Mouse (Mus musculus): ENCODE data around the gene Zfp385c. TPM values are rescaled to one million over a fixed set of nuclear protein-coding genes. Genes with fewer than 3 reads are reported as not detected.
"Not testable (repeated sequence)": the region's sequence is repeated elsewhere in the genome, so short reads cannot be mapped to it uniquely, and the experiment has no call there.

Zfp385c gene
- polyA plus RNA-seq, 1 experiment from 2014 or later: 0.34 TPM

- no peak for ATAC-seq (ENCODE audit: low FRiP score, low read depth)
- no peak overlapping the region for H3K4me3 ChIP-seq
- no peak overlapping the region for H3K9ac ChIP-seq (replicated peaks)
- no peak overlapping the region for H3K27ac ChIP-seq (replicated peaks)
- H3K27me3 ChIP-seq: no peaks in the 10 kb centered on the region
- H3K36me3 ChIP-seq: no peaks in the 10 kb centered on the region
- no peaks in the 10 kb centered on the region for H3K9me3 ChIP-seq
- whole genome bisulfite sequencing: 72% methylated on average over 5 of the region's 5 CpGs
- no peaks in the 10 kb centered on the region for H3K4me1 ChIP-seq
- H3K4me2 ChIP-seq (replicated peaks): no peak overlapping the region
These were observed 9.7 kb downstream of the Zfp385c start for GRCm38 (mm10) chr11:100682526-100682925.

- Histone ChIP-seq H3K4me1 (no peaks in the 10 kb centered on the region), H3K36me3 (no peaks in the 10 kb centered on the region), H3K9ac (replicated peaks) (no peak overlapping the region), H3K9me3 (no peaks in the 10 kb centered on the region), H3K4me3 (no peak overlapping the region), H3K4me2 (replicated peaks) (no peak overlapping the region), H3K27ac (replicated peaks) (no peak overlapping the region), H3K27me3 (no peaks in the 10 kb centered on the region)
- ATAC-seq (ENCODE audit: low FRiP score, low read depth): no peak
- 78% methylated on average over 5 of the region's 5 CpGs for WGBS
These were observed 10.4 kb downstream of the Zfp385c start for GRCm38 (mm10) chr11:100681826-100682225.

- WGBS: 53% methylated on average over 7 of the region's 7 CpGs
- Histone ChIP-seq H3K4me3 (no peak overlapping the region), H3K27me3 (peaks cover 17% of the 10 kb centered on the region), H3K9ac (replicated peaks) (no peak overlapping the region), H3K9me3 (no peaks in the 10 kb centered on the region), H3K27ac (replicated peaks) (no peak overlapping the region), H3K4me1 (peaks cover 7% of the 10 kb centered on the region), H3K36me3 (no peaks in the 10 kb centered on the region), H3K4me2 (replicated peaks) (no peak overlapping the region)
- no peak for ATAC-seq (ENCODE audit: low FRiP score, low read depth)
These were observed 14.4 kb downstream of the Zfp385c start for GRCm38 (mm10) chr11:100677810-100678209.

- ATAC-seq (ENCODE audit: low FRiP score, low read depth): no peak
- H3K9me3 ChIP-seq: no peaks in the 10 kb centered on the region
- no peaks in the 10 kb centered on the region for H3K36me3 ChIP-seq
- peaks cover 7% of the 10 kb centered on the region for H3K4me1 ChIP-seq
- peak overlapping the region; percentile 37; the same call in 1 of the 2 replicates for H3K9ac ChIP-seq (replicated peaks)
- peak overlapping the region; percentile 12 for H3K4me3 ChIP-seq
- H3K4me2 ChIP-seq (replicated peaks): peak overlapping the region; percentile 44
- no peak overlapping the region for H3K27ac ChIP-seq (replicated peaks)
- under 1% methylated on average over 23 of the region's 23 CpGs for WGBS
- H3K27me3 ChIP-seq: peaks cover 27% of the 10 kb centered on the region
These were observed 19.1 kb downstream of the Zfp385c start for GRCm38 (mm10) chr11:100673169-100673568.

GRCm38 (mm10) chr11:100671956-100672355 is 20.3 kb downstream of the Zfp385c start:
- peaks cover 7% of the 10 kb centered on the region for H3K4me1 ChIP-seq
- WGBS: 93% methylated on average over 2 of the region's 2 CpGs
- H3K27ac ChIP-seq (replicated peaks): no peak overlapping the region
- H3K9ac ChIP-seq (replicated peaks): no peak overlapping the region
- no peak for ATAC-seq (ENCODE audit: low FRiP score, low read depth)
- H3K36me3 ChIP-seq: no peaks in the 10 kb centered on the region
- H3K4me2 ChIP-seq (replicated peaks): no peak overlapping the region
- H3K27me3 ChIP-seq: peaks cover 27% of the 10 kb centered on the region
- H3K9me3 ChIP-seq: no peaks in the 10 kb centered on the region
- no peak overlapping the region for H3K4me3 ChIP-seq

GRCm38 (mm10) chr11:100671049-100671448 is 21.2 kb downstream of the Zfp385c start:
- H3K4me2 ChIP-seq (replicated peaks): no peak overlapping the region
- H3K36me3 ChIP-seq: no peaks in the 10 kb centered on the region
- no peak overlapping the region for H3K4me3 ChIP-seq
- 83% methylated on average over 1 of the region's 1 CpGs for WGBS
- H3K9ac ChIP-seq (replicated peaks): no peak overlapping the region
- no peak overlapping the region for H3K27ac ChIP-seq (replicated peaks)
- H3K4me1 ChIP-seq: peaks cover 7% of the 10 kb centered on the region
- H3K27me3 ChIP-seq: peaks cover 27% of the 10 kb centered on the region
- no peak for ATAC-seq (ENCODE audit: low FRiP score, low read depth)
- H3K9me3 ChIP-seq: no peaks in the 10 kb centered on the region

GRCm38 (mm10) chr11:100659806-100660205 is 32.4 kb downstream of the Zfp385c start:
- H3K4me3 ChIP-seq: no peak overlapping the region
- H3K36me3 ChIP-seq: no peaks in the 10 kb centered on the region
- H3K4me1 ChIP-seq: peaks cover 6% of the 10 kb centered on the region; the same call in 1 of the 2 replicates
- H3K27me3 ChIP-seq: no peaks in the 10 kb centered on the region
- 79% methylated on average over 10 of the region's 10 CpGs for WGBS
- H3K4me2 ChIP-seq (replicated peaks): no peak overlapping the region
- no peak overlapping the region for H3K27ac ChIP-seq (replicated peaks)
- H3K9me3 ChIP-seq: no peaks in the 10 kb centered on the region
- H3K9ac ChIP-seq (replicated peaks): no peak overlapping the region
- no peak for ATAC-seq (ENCODE audit: low FRiP score, low read depth)

GRCm38 (mm10) chr11:100656458-100656857 is 35.8 kb downstream of the Zfp385c start:
- H3K27me3 ChIP-seq: peaks cover 7% of the 10 kb centered on the region
- no peak overlapping the region for H3K4me2 ChIP-seq (replicated peaks)
- no peak overlapping the region for H3K4me3 ChIP-seq
- H3K36me3 ChIP-seq: no peaks in the 10 kb centered on the region
- peaks cover 6% of the 10 kb centered on the region; the same call in 1 of the 2 replicates for H3K4me1 ChIP-seq
- no peak for ATAC-seq (ENCODE audit: low FRiP score, low read depth)
- no peaks in the 10 kb centered on the region for H3K9me3 ChIP-seq
- no peak overlapping the region for H3K27ac ChIP-seq (replicated peaks)
- H3K9ac ChIP-seq (replicated peaks): no peak overlapping the region
- 13% methylated on average over 6 of the region's 6 CpGs for WGBS

GRCm38 (mm10) chr11:100655589-100655988 is 36.7 kb downstream of the Zfp385c start:
- not testable (repeated sequence) for ATAC-seq (ENCODE audit: low FRiP score, low read depth)

GRCm38 (mm10) chr11:100651748-100652147 is 40.5 kb downstream of the Zfp385c start:
- H3K27me3 ChIP-seq: peaks cover 37% of the 10 kb centered on the region
- no peak overlapping the region for H3K4me2 ChIP-seq (replicated peaks)
- no peaks in the 10 kb centered on the region for H3K36me3 ChIP-seq
- H3K9ac ChIP-seq (replicated peaks): no peak overlapping the region
- H3K27ac ChIP-seq (replicated peaks): no peak overlapping the region
- H3K4me3 ChIP-seq: no peak overlapping the region
- 18% methylated on average over 3 of the region's 3 CpGs for WGBS
- peaks cover 6% of the 10 kb centered on the region; the same call in 1 of the 2 replicates for H3K4me1 ChIP-seq
- no peak for ATAC-seq (ENCODE audit: low FRiP score, low read depth)
- no peaks in the 10 kb centered on the region for H3K9me3 ChIP-seq

More at GRCm38 (mm10) chr11:100655589-100655988, 36.7 kb downstream of the Zfp385c start:
- H3K4me2 ChIP-seq (replicated peaks); H3K27ac ChIP-seq (replicated peaks); H3K36me3 ChIP-seq; H3K9ac ChIP-seq (replicated peaks); H3K9me3 ChIP-seq; H3K4me1 ChIP-seq; H3K4me3 ChIP-seq: not testable (repeated sequence)
- WGBS: 64% methylated on average over 3 of the region's 3 CpGs
- H3K27me3 ChIP-seq: peaks cover 16% of the 10 kb centered on the region

- Histone ChIP-seq H3K9me3 (no peaks in the 10 kb centered on the region), H3K4me3 (no peak overlapping the region), H3K4me1 (peaks cover 3% of the 10 kb centered on the region; the same call in 1 of the 2 replicates), H3K27me3 (peaks cover 37% of the 10 kb centered on the region), H3K36me3 (no peaks in the 10 kb centered on the region), H3K27ac (replicated peaks) (no peak overlapping the region), H3K9ac (replicated peaks) (no peak overlapping the region), H3K4me2 (replicated peaks) (no peak overlapping the region)
- 15% methylated on average over 7 of the region's 8 CpGs for WGBS
- ATAC-seq (ENCODE audit: low FRiP score, low read depth): no peak
These were observed 41.0 kb downstream of the Zfp385c start for GRCm38 (mm10) chr11:100651205-100651604.

GRCm38 (mm10) chr11:100648405-100648804 is 43.9 kb downstream of the Zfp385c start:
- no peak overlapping the region for H3K4me2 ChIP-seq (replicated peaks)
- no peaks in the 10 kb centered on the region for H3K36me3 ChIP-seq
- no peak overlapping the region for H3K27ac ChIP-seq (replicated peaks)
- no peak overlapping the region for H3K4me3 ChIP-seq
- H3K27me3 ChIP-seq: peaks cover 37% of the 10 kb centered on the region
- ATAC-seq (ENCODE audit: low FRiP score, low read depth): no peak
- WGBS: 89% methylated on average over 8 of the region's 8 CpGs
- H3K9ac ChIP-seq (replicated peaks): no peak overlapping the region
- H3K9me3 ChIP-seq: no peaks in the 10 kb centered on the region
- no peaks in the 10 kb centered on the region for H3K4me1 ChIP-seq

- no peak overlapping the region for H3K4me2 ChIP-seq (replicated peaks)
- no peak for ATAC-seq (ENCODE audit: low FRiP score, low read depth)
These were observed 46.0 kb downstream of the Zfp385c start for GRCm38 (mm10) chr11:100646265-100646664.

More at GRCm38 (mm10) chr11:100646265-100646664, 46.0 kb downstream of the Zfp385c start:
- Histone ChIP-seq H3K9ac (replicated peaks) (no peak overlapping the region), H3K4me1 (no peaks in the 10 kb centered on the region), H3K27me3 (peaks cover 28% of the 10 kb centered on the region), H3K36me3 (no peaks in the 10 kb centered on the region), H3K27ac (replicated peaks) (no peak overlapping the region), H3K9me3 (no peaks in the 10 kb centered on the region), H3K4me3 (no peak overlapping the region)
- WGBS: 0% methylated on average over 1 of the region's 1 CpGs
